Mouse (Mus musculus) lung, embryonic 14.5 days (tissue): Measurements from ENCODE around the gene D10Wsu102e. TPM values are rescaled to one million over a fixed set of nuclear protein-coding genes. Genes with fewer than 3 reads are reported as not detected.

Experiments
- ATAC-seq: fragments of 200-750 bp; cut with Nextera tagmentation; 2 replicates; pipeline ENCODE4 v1.8.0; 2017; ENCODE audit warnings: mild to moderate bottlenecking, moderate TSS enrichment, moderate library complexity; ENCODE audit not compliant: insufficient read depth
- DNase-seq: peaks from one replicate; pipeline ENCODE4 v3.0.0-alpha.2; 2015
- H3K27ac ChIP-seq: fragments of 300-500 bp; sonication (generic); 2 replicates; pipeline ENCODE4 v1.5.1; 2014; ENCODE audit warnings: low read depth, mild to moderate bottlenecking, moderate library complexity
- H3K27me3 ChIP-seq: fragments of 300-500 bp; sonication (generic); 2 replicates; pipeline ENCODE4 v1.6.1; 2014; ENCODE audit warnings: low read length, control low read depth; ENCODE audit not compliant: insufficient read depth
- H3K36me3 ChIP-seq: fragments of 300-500 bp; sonication (generic); 2 replicates; pipeline ENCODE4 v1.6.1; 2014; ENCODE audit warnings: control low read depth; ENCODE audit not compliant: insufficient read depth
- H3K4me1 ChIP-seq: fragments of 300-500 bp; sonication (generic); 2 replicates; pipeline ENCODE4 v1.6.1; 2014; ENCODE audit warnings: antibody characterized with exemption, control low read depth; ENCODE audit not compliant: insufficient read depth
- H3K4me2 ChIP-seq: fragments of 300-500 bp; sonication (generic); 2 replicates; pipeline ENCODE4 v1.6.1; 2014; ENCODE audit warnings: mild to moderate bottlenecking
- H3K4me3 ChIP-seq: fragments of 300-500 bp; sonication (generic); 2 replicates; pipeline ENCODE4 v1.5.1; 2014; ENCODE audit warnings: low read depth, low read length
- H3K9ac ChIP-seq: fragments of 300-500 bp; sonication (generic); 2 replicates; pipeline ENCODE4 v1.6.1; 2014
- H3K9me3 ChIP-seq: fragments of 300-500 bp; sonication (generic); 2 replicates; pipeline ENCODE4 v1.6.1; 2016; ENCODE audit warnings: low read depth, low read length, control low read depth
- CTCF ChIP-seq: IDR thresholded peaks from 2 replicates; pipeline ENCODE4 v1.5.1; 2016; ENCODE audit warnings: antibody characterized with exemption, low read depth
- whole genome bisulfite sequencing: fragments of 180-500 bp; shearing (Covaris S2); extraction: QIAGEN DNeasy Blood & Tissue Kit; methylation state at CpG from one replicate; pipeline ENCODE4 v1.1.7; 2014; 5-methylcytosine and 5-hydroxymethylcytosine counted together
- polyA plus RNA-seq: library from polyadenylated mRNA; unstranded; fragments of >200 nt; fragmentation: Nextera tagmentation; extraction: Ambion mirVana; gene quantifications from 2 replicates; pipeline ENCODE4 v1.2.1, GENCODE M21; 2014

Gene D10Wsu102e
- polyA plus RNA-seq, 1 experiment from 2014 or later: 0.84 TPM

DNA sequence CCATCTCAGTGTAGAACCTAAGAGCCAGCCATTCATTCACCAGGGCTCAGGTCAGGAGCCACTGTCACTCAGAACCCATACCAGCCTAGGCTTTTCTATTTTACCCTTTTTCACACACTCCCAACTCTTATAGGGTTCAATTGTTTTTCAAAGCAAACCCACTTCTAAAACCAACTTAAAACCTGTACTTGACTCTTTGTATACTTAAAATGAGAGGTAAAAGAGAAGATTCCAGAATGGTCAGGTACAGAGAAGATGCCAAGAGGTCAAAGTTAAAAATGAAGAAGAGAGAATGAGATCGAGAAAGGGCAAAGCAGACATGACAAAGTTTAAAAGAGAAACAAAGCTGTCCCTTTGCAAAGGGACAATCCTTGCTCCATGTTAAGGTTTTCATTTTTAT, 34.1 kb upstream of the D10Wsu102e start:
- no peak overlapping the region for H3K4me2 ChIP-seq
- no peaks in the 10 kb centered on the region for H3K27me3 ChIP-seq
- H3K4me1 ChIP-seq: no peaks in the 10 kb centered on the region
- ATAC-seq (no peak), DNase-seq (no peak)
- H3K9ac ChIP-seq: no peak overlapping the region
- H3K36me3 ChIP-seq: no peaks in the 10 kb centered on the region
- 88% methylated on average over 1 of the region's 1 CpGs for WGBS
- H3K9me3 ChIP-seq: no peaks in the 10 kb centered on the region
- H3K4me3 ChIP-seq: no peak overlapping the region
- no peak overlapping the region for H3K27ac ChIP-seq
- no peak for TF ChIP-seq CTCF

DNA sequence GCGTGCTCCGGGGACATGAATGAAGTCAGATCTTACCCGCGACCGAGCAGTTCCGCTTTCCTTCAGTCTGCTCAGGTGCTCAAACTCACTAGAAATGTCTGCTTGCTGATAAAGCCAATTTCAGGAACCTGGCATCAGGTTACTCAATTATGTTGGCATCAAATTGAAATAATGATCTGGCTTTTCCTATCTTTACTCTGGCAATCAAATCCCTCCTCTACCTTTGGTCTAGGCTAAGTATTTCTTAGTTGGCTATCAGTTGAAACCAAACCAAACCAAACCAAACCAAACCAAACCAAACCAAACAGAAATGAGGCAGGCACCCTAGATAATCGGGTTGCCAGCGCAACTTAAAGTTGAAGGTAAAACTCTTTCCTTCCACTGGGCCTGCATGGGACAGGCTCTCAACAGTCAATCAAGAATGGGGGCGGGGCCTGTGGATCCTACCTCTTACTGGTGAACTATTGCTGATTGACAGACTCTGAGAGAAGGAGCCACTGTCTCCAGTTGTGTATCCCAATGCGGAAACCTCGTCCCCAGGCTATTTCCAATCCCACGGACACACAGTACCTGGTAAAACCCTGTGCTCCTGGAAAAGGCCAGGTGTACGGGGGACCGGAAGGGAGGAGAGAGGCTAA, 33.3 kb upstream of the D10Wsu102e start:
- no peaks in the 10 kb centered on the region for H3K27me3 ChIP-seq
- H3K9me3 ChIP-seq: no peaks in the 10 kb centered on the region
- DNase-seq: no peak
- no peak overlapping the region for H3K27ac ChIP-seq
- no peak overlapping the region for H3K4me3 ChIP-seq
- H3K4me2 ChIP-seq: no peak overlapping the region
- no peak overlapping the region for H3K9ac ChIP-seq
- ATAC-seq: no peak
- H3K36me3 ChIP-seq: no peaks in the 10 kb centered on the region
- H3K4me1 ChIP-seq: no peaks in the 10 kb centered on the region
- TF ChIP-seq CTCF: no peak
- 87% methylated on average over 14 of the region's 14 CpGs for WGBS

DNA sequence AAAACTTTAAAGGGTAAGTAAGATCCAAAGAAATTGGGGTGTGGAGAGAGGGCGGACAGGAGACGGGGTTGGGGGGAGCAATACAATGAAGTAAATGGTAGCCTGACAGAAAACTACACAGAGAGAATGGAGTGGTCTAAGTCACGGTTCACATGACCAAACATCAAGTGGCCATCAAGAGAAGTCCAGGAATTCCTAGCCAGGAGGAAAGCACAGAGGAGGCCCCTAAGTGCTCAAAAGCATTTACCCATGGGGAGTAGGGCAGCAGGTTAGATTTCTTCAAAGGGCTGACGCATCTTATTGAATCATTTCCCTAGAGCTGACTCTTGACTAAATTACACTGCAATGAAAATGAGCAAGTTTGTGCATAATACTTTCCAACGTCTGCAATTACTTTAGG, 31.2 kb upstream of the D10Wsu102e start:
- H3K4me2 ChIP-seq: no peak overlapping the region
- no peak for TF ChIP-seq CTCF
- no peak overlapping the region for H3K4me3 ChIP-seq
- H3K9me3 ChIP-seq: no peaks in the 10 kb centered on the region
- WGBS: 68% methylated on average over 5 of the region's 5 CpGs
- no peak for ATAC-seq
- H3K4me1 ChIP-seq: no peaks in the 10 kb centered on the region
- no peak for DNase-seq
- H3K36me3 ChIP-seq: no peaks in the 10 kb centered on the region
- H3K27me3 ChIP-seq: no peaks in the 10 kb centered on the region
- no peak overlapping the region for H3K9ac ChIP-seq
- no peak overlapping the region for H3K27ac ChIP-seq

DNA sequence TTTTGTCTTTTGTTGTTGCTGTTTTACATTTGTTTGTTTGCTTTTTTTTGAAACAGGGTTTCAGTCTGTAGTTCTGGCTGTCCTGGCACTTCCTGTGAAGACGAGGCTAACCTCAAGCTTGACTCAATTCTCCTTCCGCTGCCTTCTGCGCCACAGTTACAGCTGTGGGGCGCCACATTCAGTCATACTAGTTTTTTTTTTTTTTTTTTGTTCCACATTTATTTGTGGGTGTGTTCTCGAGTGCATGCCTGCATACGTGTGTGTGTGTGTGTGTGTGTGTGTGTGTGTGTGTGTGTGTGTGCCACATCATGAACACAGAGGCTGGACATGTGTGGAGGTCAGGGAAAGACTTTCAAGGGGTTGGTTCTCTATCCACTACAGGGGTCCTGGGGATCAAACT, 29.7 kb upstream of the D10Wsu102e start:
- Histone ChIP-seq H3K27me3 (peaks cover 15% of the 10 kb centered on the region), H3K4me2 (no peak overlapping the region), H3K9me3 (no peaks in the 10 kb centered on the region), H3K9ac (no peak overlapping the region), H3K27ac (no peak overlapping the region), H3K4me1 (no peaks in the 10 kb centered on the region), H3K4me3 (no peak overlapping the region), H3K36me3 (no peaks in the 10 kb centered on the region)
- no peak for DNase-seq
- TF ChIP-seq CTCF: no peak
- no peak for ATAC-seq
- 74% methylated on average over 6 of the region's 6 CpGs for WGBS

DNA sequence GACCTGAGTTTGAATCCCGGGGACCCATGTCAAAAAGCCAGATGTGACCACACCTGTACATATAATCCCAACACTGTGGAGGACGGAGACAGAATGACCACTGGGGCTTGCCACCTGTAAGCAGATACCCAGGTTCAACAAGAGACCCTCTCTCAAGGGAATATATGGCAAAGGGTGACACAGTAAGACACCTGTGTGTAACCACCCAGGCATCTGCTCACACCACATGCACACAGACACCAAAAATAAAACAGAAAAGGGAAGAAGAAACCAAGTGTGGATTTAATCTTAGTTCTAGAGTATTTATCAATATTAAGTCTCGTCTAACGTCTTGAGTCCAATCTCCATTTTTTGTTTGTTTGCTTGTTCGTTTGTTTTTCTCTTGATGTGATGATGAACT, 28.2 kb upstream of the D10Wsu102e start:
- Histone ChIP-seq H3K4me3 (no peak overlapping the region), H3K9me3 (no peaks in the 10 kb centered on the region), H3K4me2 (no peak overlapping the region), H3K9ac (no peak overlapping the region), H3K4me1 (no peaks in the 10 kb centered on the region), H3K36me3 (no peaks in the 10 kb centered on the region), H3K27ac (no peak overlapping the region), H3K27me3 (peaks cover 29% of the 10 kb centered on the region)
- DNase-seq (no peak), ATAC-seq (no peak)
- no peak for TF ChIP-seq CTCF
- WGBS: 80% methylated on average over 5 of the region's 5 CpGs

DNA sequence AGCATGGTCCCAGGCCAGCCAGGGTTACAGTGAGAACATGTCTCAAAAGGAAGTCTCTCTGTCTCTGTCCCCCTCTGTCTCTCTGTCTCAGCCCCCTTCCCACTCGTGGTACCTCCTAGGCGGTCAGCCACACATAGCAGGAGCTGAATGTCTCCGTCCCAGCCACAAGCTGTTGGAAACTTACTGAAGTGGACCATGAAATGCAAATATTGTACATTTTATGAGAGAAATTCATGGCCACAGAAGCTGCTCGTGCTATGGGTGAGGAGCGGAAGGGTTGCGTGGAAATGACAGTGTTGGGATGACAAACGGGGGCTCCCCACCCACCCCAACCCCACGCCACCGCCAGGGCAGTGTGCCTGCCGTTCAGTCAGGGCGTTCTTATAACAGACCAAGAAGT, 27.4 kb upstream of the D10Wsu102e start:
- DNase-seq (no peak), ATAC-seq (no peak)
- WGBS: 67% methylated on average over 11 of the region's 11 CpGs
- Histone ChIP-seq H3K36me3 (no peaks in the 10 kb centered on the region), H3K9me3 (no peaks in the 10 kb centered on the region), H3K4me1 (no peaks in the 10 kb centered on the region), H3K4me3 (no peak overlapping the region), H3K27me3 (peaks cover 36% of the 10 kb centered on the region), H3K9ac (no peak overlapping the region), H3K4me2 (no peak overlapping the region), H3K27ac (no peak overlapping the region)
- no peak for TF ChIP-seq CTCF

DNA sequence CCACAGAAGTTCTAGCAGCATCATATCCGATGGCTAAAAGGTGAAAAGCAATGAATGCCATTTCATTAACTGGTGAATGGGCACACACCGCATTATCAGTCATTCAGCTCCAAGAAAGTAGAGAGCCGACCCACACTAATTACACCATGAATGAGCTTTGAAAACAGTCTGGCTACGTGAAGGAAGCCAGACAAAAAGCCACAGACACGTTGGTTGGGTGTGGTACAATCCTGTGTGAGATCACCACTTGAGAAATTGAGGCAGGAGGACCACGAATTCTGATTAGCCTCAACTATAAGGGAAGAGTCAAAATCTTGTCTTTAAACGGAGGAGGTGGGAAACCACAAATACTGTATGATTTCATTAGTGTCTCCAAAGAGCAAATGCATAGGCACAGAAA, 23.7 kb upstream of the D10Wsu102e start:
- no peak for TF ChIP-seq CTCF

More for the DNA sequence above, 23.7 kb upstream of the D10Wsu102e start:
- Histone ChIP-seq H3K9ac (no peak overlapping the region), H3K4me2 (no peak overlapping the region), H3K27me3 (peaks cover 45% of the 10 kb centered on the region), H3K4me1 (no peaks in the 10 kb centered on the region), H3K36me3 (no peaks in the 10 kb centered on the region), H3K4me3 (no peak overlapping the region), H3K9me3 (no peaks in the 10 kb centered on the region), H3K27ac (no peak overlapping the region)
- DNase-seq (no peak), ATAC-seq (no peak)
- 44% methylated on average over 7 of the region's 7 CpGs for WGBS
